ENCODE assay signal across 9 mouse cellular contexts in the genomic region with DNA sequence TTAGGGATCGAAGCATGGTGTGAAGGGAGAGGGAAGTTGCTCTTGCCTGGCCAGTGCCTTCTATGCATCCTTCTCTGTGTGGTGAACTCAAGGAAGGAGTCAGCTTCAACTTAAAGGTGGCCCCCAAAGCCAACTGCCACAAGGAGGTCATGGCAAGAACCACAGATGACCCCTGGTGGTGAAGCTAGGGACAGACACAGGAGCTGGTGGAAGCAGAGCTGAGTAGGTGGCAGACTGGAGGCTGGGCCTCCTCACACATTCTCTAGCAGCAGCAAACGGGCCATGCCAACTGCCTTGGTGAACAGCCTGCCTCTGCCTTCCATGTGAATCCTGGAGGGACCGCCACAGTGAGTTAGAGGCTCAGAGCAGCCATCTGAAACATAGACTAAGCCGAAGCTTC. TPM values are rescaled to one million over a fixed set of nuclear protein-coding genes. Genes with fewer than 3 reads are reported as not detected.
A peak's percentile ranks its signal among the peaks of the same experiment; 100 is the strongest.
DNase-seq lines count a peak whose midpoint lies in the region; ATAC-seq and TF ChIP-seq lines count a peak whose summit lies in the region.
"Had no signal": no experiment of that assay in that cellular context is flagged by ENCODE, and none has a peak within 500 bp of the region (broad histone marks: within the 10 kb centered on the region; RNA-seq: fewer than 3 reads in every experiment).

No protein-coding gene starts in this region.

- H3K27ac ChIP-seq in midbrain, postnatal 0 days (ENCODE audit: low read depth, low read length): no peak overlapping the region
- no peak overlapping the region for H3K27ac ChIP-seq in midbrain, embryonic 13.5 days
- no peak overlapping the region for H3K27ac ChIP-seq in kidney, embryonic 15.5 days
- no peak overlapping the region for H3K27ac ChIP-seq in limb, embryonic 14.5 days (replicated peaks; ENCODE audit: low read depth, low read length)

- no peak for TF ChIP-seq POLR2A in limb, embryonic 14.5 days (IDR thresholded peaks at IDR 0.05; ENCODE audit: borderline replicate concordance, extremely low read depth, insufficient read depth, insufficient read length)

- no peaks in the 10 kb centered on the region for H3K4me1 ChIP-seq in midbrain, postnatal 0 days (ENCODE audit: insufficient read depth, low read length)
- H3K4me1 ChIP-seq in midbrain, embryonic 13.5 days (replicated peaks): peaks cover 4% of the 10 kb centered on the region; the same call in 1 of the 2 replicates
- peaks cover 8% of the 10 kb centered on the region; the same call in 1 of the 2 replicates for H3K4me1 ChIP-seq in kidney, embryonic 15.5 days
- no peaks in the 10 kb centered on the region for H3K4me1 ChIP-seq in limb, embryonic 14.5 days (ENCODE audit: control insufficient read depth, insufficient read depth, low read length)

- H3K9ac ChIP-seq in midbrain, postnatal 0 days (replicated peaks; ENCODE audit: low read length, poor library complexity, severe bottlenecking): no peak overlapping the region
- no peak overlapping the region for H3K9ac ChIP-seq in midbrain, embryonic 13.5 days (replicated peaks)
- no peak overlapping the region for H3K9ac ChIP-seq in kidney, embryonic 15.5 days
- no peak overlapping the region for H3K9ac ChIP-seq in limb, embryonic 14.5 days (ENCODE audit: low read depth, low read length, severe bottlenecking)

- no peak overlapping the region for H3K4me3 ChIP-seq in midbrain, postnatal 0 days (ENCODE audit: low read depth, low read length)
- H3K4me3 ChIP-seq in midbrain, embryonic 13.5 days (replicated peaks): no peak overlapping the region
- H3K4me3 ChIP-seq in kidney, embryonic 15.5 days (replicated peaks): no peak overlapping the region
- H3K4me3 ChIP-seq in limb, embryonic 14.5 days (replicated peaks; ENCODE audit: low read length): no peak overlapping the region
- H3K4me3 ChIP-seq: erythroblast, embryonic 14.5 days had no signal

- peak; percentile 39 for DNase-seq in midbrain, postnatal 0 days (ENCODE audit: low spot score)
- DNase-seq in brain, adult 2 months (ENCODE audit: low read depth, low spot score): peak; percentile 83
- DNase-seq in frontal cortex, postnatal 14 days (ENCODE audit: low spot score in 2 of 2): peak; percentile 46 to 47
- peak; percentile 42 for DNase-seq in limb, embryonic 14.5 days (ENCODE audit: low spot score)
- peak; percentile 65 for DNase-seq in right cerebral cortex, adult 18-20 months
- DNase-seq in urinary bladder, postnatal 14 days (ENCODE audit: low spot score): peak; percentile 69

- 72% methylated on average over 4 of the region's 4 CpGs for WGBS in midbrain, postnatal 0 days
- WGBS in midbrain, embryonic 13.5 days: 79% methylated on average over 4 of the region's 4 CpGs
- WGBS in kidney, embryonic 15.5 days: 66% methylated on average over 4 of the region's 4 CpGs
- WGBS in limb, embryonic 14.5 days: 69% methylated on average over 4 of the region's 4 CpGs

- peak; percentile 77 for TF ChIP-seq CTCF in midbrain, postnatal 0 days (IDR thresholded peaks at IDR 0.05)

- H3K4me2 ChIP-seq in midbrain, postnatal 0 days (ENCODE audit: low read depth, low read length, poor library complexity, severe bottlenecking): no peak overlapping the region
- H3K4me2 ChIP-seq in midbrain, embryonic 13.5 days (replicated peaks): no peak overlapping the region
- H3K4me2 ChIP-seq in kidney, embryonic 15.5 days: no peak overlapping the region
- H3K4me2 ChIP-seq in limb, embryonic 14.5 days (replicated peaks; ENCODE audit: low read depth, low read length, severe bottlenecking): no peak overlapping the region

- peaks cover 5% of the 10 kb centered on the region for H3K9me3 ChIP-seq in midbrain, postnatal 0 days (ENCODE audit: low read length)
- H3K9me3 ChIP-seq in midbrain, embryonic 13.5 days: peaks cover 8% of the 10 kb centered on the region; the same call in 1 of the 2 replicates
- no peaks in the 10 kb centered on the region for H3K9me3 ChIP-seq in kidney, embryonic 15.5 days (replicated peaks)
- H3K9me3 ChIP-seq in limb, embryonic 14.5 days (ENCODE audit: control insufficient read depth, low read length): peaks cover 6% of the 10 kb centered on the region; the same call in 1 of the 2 replicates

- H3K27me3 ChIP-seq in midbrain, postnatal 0 days (ENCODE audit: insufficient read depth, low read length): no peaks in the 10 kb centered on the region
- no peaks in the 10 kb centered on the region for H3K27me3 ChIP-seq in midbrain, embryonic 13.5 days
- no peaks in the 10 kb centered on the region for H3K27me3 ChIP-seq in kidney, embryonic 15.5 days
- H3K27me3 ChIP-seq in limb, embryonic 14.5 days (ENCODE audit: control insufficient read depth, insufficient read depth, low read length): no peaks in the 10 kb centered on the region

- H3K36me3 ChIP-seq in midbrain, postnatal 0 days (ENCODE audit: insufficient read depth, low read length): peaks cover 8% of the 10 kb centered on the region
- H3K36me3 ChIP-seq in midbrain, embryonic 13.5 days: 0 out of 2 replicates have a peak, but pooled peaks cover 1% of the 10 kb centered on the region
- peaks cover 11% of the 10 kb centered on the region; the same call in 1 of the 2 replicates for H3K36me3 ChIP-seq in kidney, embryonic 15.5 days
- peaks cover 6% of the 10 kb centered on the region; the same call in 1 of the 2 replicates for H3K36me3 ChIP-seq in limb, embryonic 14.5 days (ENCODE audit: control insufficient read depth, insufficient read depth, low read length)

- no peak for ATAC-seq in midbrain, postnatal 0 days (ENCODE audit: low FRiP score)
- no peak for ATAC-seq in midbrain, embryonic 13.5 days
- ATAC-seq in kidney, embryonic 15.5 days (replicated peaks; ENCODE audit: low FRiP score): 0 out of 2 replicates have a peak, but pooled peaks have one; percentile 43
- no peak for ATAC-seq in limb, embryonic 14.5 days (ENCODE audit: low FRiP score, low read depth)

RNA-seq across cellular contexts. Expression of gene Afap1l2, which starts 23.6 kb away (rescaled TPM):
- total RNA-seq in midbrain, postnatal 0 days (2014; rRNA removed): 13.2 and 15.3 TPM in 2 replicates
- polyA plus RNA-seq in midbrain, postnatal 0 days (2015; fragmentation: Nextera tagmentation; extraction: Ambion mirVana): 8.1 and 10.8 TPM in 2 replicates
- polyA plus RNA-seq in midbrain, embryonic 13.5 days (2015; fragmentation: Nextera tagmentation; extraction: Ambion mirVana): 5.5 TPM in 2 replicates
- 16.8 and 18.3 TPM in 2 replicates for polyA plus RNA-seq in kidney, embryonic 15.5 days (2015; fragmentation: Nextera tagmentation; extraction: Ambion mirVana)
- 6.8 and 7.0 TPM in 2 replicates for polyA plus RNA-seq in limb, embryonic 14.5 days (2012; rRNA removed)
- polyA plus RNA-seq in limb, embryonic 14.5 days (2014; fragmentation: Nextera tagmentation; extraction: Ambion mirVana): 6.8 and 9.2 TPM in 2 replicates
- polyA plus RNA-seq: erythroblast, embryonic 14.5 days had no signal
